Mouse (Mus musculus) CH12.LX (cell line): ENCODE measurements at regions not wholly inside any gene's neighbourhood (a gene's known extent, or its start where the extent isn't known, plus 50 kb on each side); places are given as distances from the start of the nearest gene placed in this dataset.

Source experiments
- CTCF ChIP-seq, 2 experiments: IDR thresholded peaks in 1 of 2; conservative IDR thresholded peaks in 1 of 2; 2 replicates each; pipeline ENCODE4 v1.5.1; 2011 to 2012; ENCODE audit warnings: low read depth in 2 of 2, low read length in 2 of 2, improper control_type of control experiment in 1 of 2, inconsistent platforms in 1 of 2, mild to moderate bottlenecking in 1 of 2, moderate library complexity in 1 of 2
- POLR2AphosphoS2 ChIP-seq: IDR thresholded peaks from 2 replicates; pipeline ENCODE4 v1.6.1; 2011; ENCODE audit warnings: low read depth, low read length, improper control_type of control experiment
- ZC3H11A ChIP-seq: IDR thresholded peaks from 2 replicates; pipeline ENCODE4 v1.6.1; 2012; ENCODE audit warnings: low read depth, mild to moderate bottlenecking, inconsistent platforms, low read length, improper control_type of control experiment

GRCm38 (mm10) chr2:137566619-137567018 lies 450.2 kb upstream of the Jag1 start:
- TF ChIP-seq POLR2AphosphoS2 (no peak), CTCF (conservative IDR thresholded peaks at IDR 0.05 in 1 of 2, IDR thresholded peaks at IDR 0.05 in 1 of 2; ENCODE audit: low read depth in 2 of 2, low read length in 2 of 2) (no peak), ZC3H11A (no peak)
